Mouse (Mus musculus): ENCODE measurements at regions not wholly inside any gene's neighbourhood (a gene's known extent, or its start where the extent isn't known, plus 50 kb on each side); places are given as distances from the start of the nearest gene placed in this dataset.

DNA sequence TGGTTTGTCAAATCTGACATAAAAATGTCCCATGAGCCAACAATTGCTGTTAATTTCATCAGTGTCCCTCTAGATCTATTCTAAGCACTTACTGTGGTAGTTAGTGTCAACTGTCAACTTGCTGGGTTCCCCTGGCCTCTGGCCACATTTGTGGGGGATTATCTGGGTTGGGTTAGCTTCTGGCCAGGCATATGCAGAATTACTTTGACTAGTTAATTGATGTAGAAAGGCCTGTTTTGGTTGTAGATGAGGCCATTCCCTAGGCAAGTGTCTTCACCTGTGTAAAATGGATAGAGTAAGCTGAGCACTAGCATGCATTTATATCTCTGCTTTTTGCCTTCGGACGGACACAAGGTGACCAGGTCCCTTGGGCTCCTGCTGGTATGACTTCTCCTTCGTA lies 283.9 kb downstream of the 1810013L24Rik start:
- DNase-seq (ENCODE audit: low spot score) (no peak), ATAC-seq (ENCODE audit: low FRiP score) (no peak)
- no peaks in the 10 kb centered on the region for H3K9me3 ChIP-seq (ENCODE audit: control insufficient read depth, low read length)
- H3K27ac ChIP-seq (ENCODE audit: low read depth, low read length), result no peak overlapping the region
- no peak overlapping the region for H3K9ac ChIP-seq (ENCODE audit: low read depth, low read length)
- H3K27me3 ChIP-seq (ENCODE audit: control insufficient read depth, insufficient read depth, low read length), result no peaks in the 10 kb centered on the region
- WGBS, result 95% methylated on average over 3 of the region's 3 CpGs
- H3K36me3 ChIP-seq (ENCODE audit: control insufficient read depth, insufficient read depth, low read length), result no peaks in the 10 kb centered on the region
- no peak overlapping the region for H3K4me2 ChIP-seq (replicated peaks; ENCODE audit: low read depth, low read length)
- H3K4me1 ChIP-seq (replicated peaks; ENCODE audit: control insufficient read depth, insufficient read depth, low read length), result 0 out of 2 replicates have a peak, but pooled peaks cover 2% of the 10 kb centered on the region
- H3K4me3 ChIP-seq (ENCODE audit: low read depth, low read length), result no peak overlapping the region

DNA sequence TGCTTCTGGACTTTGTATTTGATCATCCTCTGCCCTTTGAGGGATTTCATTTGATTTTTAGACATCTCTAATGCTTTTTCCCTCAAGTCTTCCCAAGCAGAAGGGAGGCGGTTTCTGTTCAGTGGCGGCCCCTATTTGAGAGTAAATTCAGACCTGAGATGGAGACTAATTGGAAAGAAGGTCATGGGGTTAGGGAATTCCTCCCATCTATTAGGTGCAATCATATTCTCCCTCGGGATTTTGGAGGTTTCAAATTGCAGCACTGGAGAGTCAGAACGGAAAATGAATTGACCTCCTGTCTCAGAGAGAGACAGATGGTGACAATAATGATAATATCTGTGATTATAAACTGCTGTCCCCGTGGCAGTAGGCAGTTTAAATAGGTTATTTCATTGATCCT lies 285.6 kb downstream of the 1810013L24Rik start:
- Histone ChIP-seq H3K9me3 (ENCODE audit: control insufficient read depth, low read length) (no peaks in the 10 kb centered on the region), H3K4me1 (replicated peaks; ENCODE audit: control insufficient read depth, insufficient read depth, low read length) (0 out of 2 replicates have a peak, but pooled peaks cover 2% of the 10 kb centered on the region), H3K9ac (ENCODE audit: low read depth, low read length) (no peak overlapping the region), H3K36me3 (ENCODE audit: control insufficient read depth, insufficient read depth, low read length) (no peaks in the 10 kb centered on the region), H3K27me3 (ENCODE audit: control insufficient read depth, insufficient read depth, low read length) (no peaks in the 10 kb centered on the region), H3K4me2 (replicated peaks; ENCODE audit: low read depth, low read length) (no peak overlapping the region), H3K27ac (ENCODE audit: low read depth, low read length) (no peak overlapping the region), H3K4me3 (ENCODE audit: low read depth, low read length) (no peak overlapping the region)
- ATAC-seq (ENCODE audit: low FRiP score) (no peak), DNase-seq (ENCODE audit: low spot score) (peak; percentile 56)
- WGBS, result 40% methylated on average over 5 of the region's 5 CpGs

DNA sequence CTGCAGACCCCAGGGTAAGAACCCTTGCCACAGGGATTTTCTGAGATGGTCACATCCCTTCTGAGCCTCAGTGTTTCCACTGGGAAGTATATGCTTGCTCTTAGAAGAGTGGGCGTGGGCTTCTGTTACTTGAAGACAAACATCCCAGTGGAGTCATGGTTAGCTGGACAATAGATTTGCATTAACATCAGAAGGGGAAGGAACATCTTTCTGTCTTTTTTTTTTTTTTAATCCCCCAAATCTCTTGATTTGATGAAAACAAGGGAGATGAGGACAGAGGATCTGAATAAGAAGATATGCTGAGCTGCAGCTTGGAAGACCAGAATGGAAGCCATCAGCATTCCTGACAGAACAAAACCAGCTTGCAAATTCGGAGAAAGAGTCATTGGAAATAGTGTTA lies 291.7 kb downstream of the 1810013L24Rik start:
- Histone ChIP-seq H3K9me3 (ENCODE audit: control insufficient read depth, low read length) (no peaks in the 10 kb centered on the region), H3K27ac (ENCODE audit: low read depth, low read length) (no peak overlapping the region), H3K4me3 (ENCODE audit: low read depth, low read length) (no peak overlapping the region), H3K36me3 (ENCODE audit: control insufficient read depth, insufficient read depth, low read length) (no peaks in the 10 kb centered on the region), H3K4me1 (replicated peaks; ENCODE audit: control insufficient read depth, insufficient read depth, low read length) (0 out of 2 replicates have a peak, but pooled peaks cover 2% of the 10 kb centered on the region), H3K9ac (ENCODE audit: low read depth, low read length) (no peak overlapping the region), H3K4me2 (replicated peaks; ENCODE audit: low read depth, low read length) (no peak overlapping the region), H3K27me3 (ENCODE audit: control insufficient read depth, insufficient read depth, low read length) (no peaks in the 10 kb centered on the region)
- DNase-seq (ENCODE audit: low spot score) (no peak), ATAC-seq (ENCODE audit: low FRiP score) (no peak)
- WGBS, result 85% methylated on average over 2 of the region's 2 CpGs

DNA sequence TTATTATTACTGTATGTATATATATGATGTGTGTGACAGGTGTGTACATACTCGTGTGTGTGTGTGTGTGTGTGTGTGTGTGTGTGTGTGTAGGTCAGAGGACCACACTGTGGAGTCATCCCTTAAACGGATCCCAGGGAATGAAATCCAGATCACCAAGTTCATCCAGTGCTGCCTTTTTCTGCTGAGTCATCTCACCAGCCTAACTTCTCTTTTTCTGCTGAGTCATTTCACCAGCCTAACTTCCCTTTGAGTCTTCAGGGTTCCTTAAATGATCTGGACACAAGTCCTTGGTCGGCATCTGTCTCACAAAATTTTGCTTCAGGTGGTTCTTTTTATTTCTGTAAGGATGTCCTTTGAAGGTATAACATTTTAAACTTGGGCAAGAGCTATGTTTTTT lies 302.2 kb downstream of the 1810013L24Rik start:
- no peaks in the 10 kb centered on the region for H3K9me3 ChIP-seq (ENCODE audit: control insufficient read depth, low read length)
- H3K4me3 ChIP-seq (ENCODE audit: low read depth, low read length), result no peak overlapping the region
- H3K36me3 ChIP-seq (ENCODE audit: control insufficient read depth, insufficient read depth, low read length), result no peaks in the 10 kb centered on the region
- no peaks in the 10 kb centered on the region for H3K4me1 ChIP-seq (replicated peaks; ENCODE audit: control insufficient read depth, insufficient read depth, low read length)
- ATAC-seq (ENCODE audit: low FRiP score) (no peak), DNase-seq (ENCODE audit: low spot score) (no peak)
- no peak overlapping the region for H3K27ac ChIP-seq (ENCODE audit: low read depth, low read length)
- H3K4me2 ChIP-seq (replicated peaks; ENCODE audit: low read depth, low read length), result no peak overlapping the region
- 83% methylated on average over 3 of the region's 3 CpGs for WGBS
- no peak overlapping the region for H3K9ac ChIP-seq (ENCODE audit: low read depth, low read length)
- H3K27me3 ChIP-seq (ENCODE audit: control insufficient read depth, insufficient read depth, low read length), result no peaks in the 10 kb centered on the region

DNA sequence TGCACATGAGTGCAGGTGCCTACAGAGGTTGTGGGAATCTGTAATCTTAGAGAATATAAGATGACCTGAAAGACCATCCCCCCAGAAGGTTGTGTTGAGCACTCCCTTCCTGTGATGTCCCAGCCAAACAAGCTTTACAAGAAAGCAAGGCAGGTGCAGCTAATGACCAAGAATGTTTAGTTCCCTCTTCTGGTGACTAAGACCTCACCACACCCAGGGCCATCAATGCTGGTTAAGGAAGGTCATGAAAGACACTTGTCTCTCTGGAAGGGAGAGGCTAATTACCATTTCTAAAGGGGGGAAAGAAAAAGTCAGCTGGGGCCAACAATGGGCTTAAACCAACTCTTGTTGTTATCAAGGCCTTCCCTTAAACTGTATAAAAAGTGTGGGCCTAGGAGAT lies 302.9 kb downstream of the 1810013L24Rik start:
- H3K27me3 ChIP-seq (ENCODE audit: control insufficient read depth, insufficient read depth, low read length), result no peaks in the 10 kb centered on the region
- no peak overlapping the region for H3K9ac ChIP-seq (ENCODE audit: low read depth, low read length)
- no peaks in the 10 kb centered on the region for H3K36me3 ChIP-seq (ENCODE audit: control insufficient read depth, insufficient read depth, low read length)
- no peak overlapping the region for H3K4me3 ChIP-seq (ENCODE audit: low read depth, low read length)
- H3K9me3 ChIP-seq (ENCODE audit: control insufficient read depth, low read length), result no peaks in the 10 kb centered on the region
- no peaks in the 10 kb centered on the region for H3K4me1 ChIP-seq (replicated peaks; ENCODE audit: control insufficient read depth, insufficient read depth, low read length)
- no peak overlapping the region for H3K27ac ChIP-seq (ENCODE audit: low read depth, low read length)
- ATAC-seq (ENCODE audit: low FRiP score) (no peak), DNase-seq (ENCODE audit: low spot score) (no peak)
- no peak overlapping the region for H3K4me2 ChIP-seq (replicated peaks; ENCODE audit: low read depth, low read length)

DNA sequence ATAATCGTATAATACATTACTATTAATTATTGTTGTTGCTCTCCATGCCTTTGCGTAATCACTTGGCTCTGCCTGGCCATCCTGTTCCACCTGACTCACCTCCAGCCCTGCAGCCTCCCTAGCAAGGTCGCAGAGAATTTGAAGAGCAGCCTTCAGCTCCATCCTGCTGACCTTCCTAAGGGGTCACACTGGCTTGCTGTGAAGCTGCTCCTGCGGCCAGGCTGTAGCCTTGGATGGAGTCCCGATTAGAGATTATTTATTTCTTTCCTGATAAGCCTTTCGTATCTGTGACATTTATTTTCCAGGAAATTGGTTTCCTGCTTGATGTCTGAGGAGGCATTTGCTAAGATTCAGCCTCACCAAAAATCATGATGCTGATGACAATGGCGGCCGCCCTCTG lies 305.5 kb downstream of the 1810013L24Rik start:
- WGBS, result 86% methylated on average over 8 of the region's 8 CpGs
- Histone ChIP-seq H3K4me3 (ENCODE audit: low read depth, low read length) (no peak overlapping the region), H3K36me3 (ENCODE audit: control insufficient read depth, insufficient read depth, low read length) (no peaks in the 10 kb centered on the region), H3K4me2 (replicated peaks; ENCODE audit: low read depth, low read length) (no peak overlapping the region), H3K9me3 (ENCODE audit: control insufficient read depth, low read length) (no peaks in the 10 kb centered on the region), H3K4me1 (replicated peaks; ENCODE audit: control insufficient read depth, insufficient read depth, low read length) (no peaks in the 10 kb centered on the region), H3K27me3 (ENCODE audit: control insufficient read depth, insufficient read depth, low read length) (no peaks in the 10 kb centered on the region), H3K27ac (ENCODE audit: low read depth, low read length) (no peak overlapping the region), H3K9ac (ENCODE audit: low read depth, low read length) (no peak overlapping the region)
- no peak for DNase-seq (ENCODE audit: low spot score)
- no peak for ATAC-seq (ENCODE audit: low FRiP score)

DNA sequence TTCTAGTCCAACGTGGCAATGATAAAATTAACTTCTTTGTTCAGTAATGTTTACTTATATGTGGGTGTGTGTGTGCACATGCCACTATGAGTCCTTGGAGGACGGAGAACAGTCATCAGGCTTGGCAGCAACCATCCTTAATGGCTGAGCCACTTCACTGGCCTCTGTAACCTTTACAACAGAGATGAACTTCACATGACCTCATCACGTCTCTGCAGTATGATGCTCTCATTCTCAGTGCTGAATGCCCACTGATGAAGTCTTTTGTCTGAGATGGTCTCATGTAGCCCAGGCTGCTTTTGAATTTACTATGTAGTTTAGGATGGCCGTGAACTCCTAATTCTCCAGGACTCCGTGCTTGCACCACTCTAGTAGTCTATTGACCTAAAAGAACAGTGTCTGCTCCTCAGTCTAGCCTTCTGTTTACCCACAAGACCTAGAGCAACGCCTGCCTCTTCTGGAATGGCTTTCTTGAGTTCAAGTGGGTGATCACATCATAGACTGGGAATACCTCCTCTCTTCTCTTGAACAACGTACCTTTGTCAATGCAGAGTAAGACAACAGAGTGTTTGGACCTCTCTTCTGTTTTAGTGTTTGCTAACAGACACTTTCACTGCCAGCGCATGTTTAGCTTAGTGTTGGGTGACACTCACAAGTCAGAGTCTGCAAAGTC lies 308.8 kb downstream of the 1810013L24Rik start:
- DNase-seq (ENCODE audit: low spot score), result no peak
- WGBS, result 71% methylated on average over 8 of the region's 8 CpGs
- no peaks in the 10 kb centered on the region for H3K27me3 ChIP-seq (ENCODE audit: control insufficient read depth, insufficient read depth, low read length)
- no peak overlapping the region for H3K9ac ChIP-seq (ENCODE audit: low read depth, low read length)
- H3K4me3 ChIP-seq (ENCODE audit: low read depth, low read length), result no peak overlapping the region
- H3K9me3 ChIP-seq (ENCODE audit: control insufficient read depth, low read length), result no peaks in the 10 kb centered on the region
- no peak for ATAC-seq (ENCODE audit: low FRiP score)
- H3K36me3 ChIP-seq (ENCODE audit: control insufficient read depth, insufficient read depth, low read length), result no peaks in the 10 kb centered on the region
- no peak overlapping the region for H3K27ac ChIP-seq (ENCODE audit: low read depth, low read length)
- H3K4me2 ChIP-seq (replicated peaks; ENCODE audit: low read depth, low read length), result no peak overlapping the region
- H3K4me1 ChIP-seq (replicated peaks; ENCODE audit: control insufficient read depth, insufficient read depth, low read length), result no peaks in the 10 kb centered on the region

DNA sequence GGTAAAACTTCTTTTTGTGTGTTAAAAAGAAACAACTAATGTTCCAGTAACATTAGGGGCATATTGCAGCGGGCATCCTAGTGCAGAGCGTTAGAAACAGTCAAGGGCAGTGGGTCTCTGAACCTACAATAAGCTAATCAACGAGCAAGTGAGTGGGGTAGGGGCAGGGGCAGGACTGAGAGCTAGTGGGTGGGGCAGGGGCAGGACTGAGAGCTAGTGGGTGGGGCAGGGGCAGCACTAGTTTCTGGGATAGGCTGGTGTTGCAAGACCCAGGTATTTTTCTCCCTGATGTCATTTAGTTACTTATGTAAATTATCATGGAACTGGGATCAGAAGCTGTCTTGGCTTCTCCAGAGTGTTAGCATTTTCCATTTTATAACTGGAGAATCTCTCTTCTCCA lies 309.5 kb downstream of the 1810013L24Rik start:
- H3K9me3 ChIP-seq (ENCODE audit: control insufficient read depth, low read length), result no peaks in the 10 kb centered on the region
- ATAC-seq (ENCODE audit: low FRiP score) (no peak), DNase-seq (ENCODE audit: low spot score) (no peak)
- 79% methylated on average over 3 of the region's 3 CpGs for WGBS
- H3K27ac ChIP-seq (ENCODE audit: low read depth, low read length), result no peak overlapping the region
- H3K36me3 ChIP-seq (ENCODE audit: control insufficient read depth, insufficient read depth, low read length), result no peaks in the 10 kb centered on the region
- H3K4me3 ChIP-seq (ENCODE audit: low read depth, low read length), result no peak overlapping the region
- H3K27me3 ChIP-seq (ENCODE audit: control insufficient read depth, insufficient read depth, low read length), result no peaks in the 10 kb centered on the region
- no peaks in the 10 kb centered on the region for H3K4me1 ChIP-seq (replicated peaks; ENCODE audit: control insufficient read depth, insufficient read depth, low read length)
- no peak overlapping the region for H3K9ac ChIP-seq (ENCODE audit: low read depth, low read length)
- no peak overlapping the region for H3K4me2 ChIP-seq (replicated peaks; ENCODE audit: low read depth, low read length)

DNA sequence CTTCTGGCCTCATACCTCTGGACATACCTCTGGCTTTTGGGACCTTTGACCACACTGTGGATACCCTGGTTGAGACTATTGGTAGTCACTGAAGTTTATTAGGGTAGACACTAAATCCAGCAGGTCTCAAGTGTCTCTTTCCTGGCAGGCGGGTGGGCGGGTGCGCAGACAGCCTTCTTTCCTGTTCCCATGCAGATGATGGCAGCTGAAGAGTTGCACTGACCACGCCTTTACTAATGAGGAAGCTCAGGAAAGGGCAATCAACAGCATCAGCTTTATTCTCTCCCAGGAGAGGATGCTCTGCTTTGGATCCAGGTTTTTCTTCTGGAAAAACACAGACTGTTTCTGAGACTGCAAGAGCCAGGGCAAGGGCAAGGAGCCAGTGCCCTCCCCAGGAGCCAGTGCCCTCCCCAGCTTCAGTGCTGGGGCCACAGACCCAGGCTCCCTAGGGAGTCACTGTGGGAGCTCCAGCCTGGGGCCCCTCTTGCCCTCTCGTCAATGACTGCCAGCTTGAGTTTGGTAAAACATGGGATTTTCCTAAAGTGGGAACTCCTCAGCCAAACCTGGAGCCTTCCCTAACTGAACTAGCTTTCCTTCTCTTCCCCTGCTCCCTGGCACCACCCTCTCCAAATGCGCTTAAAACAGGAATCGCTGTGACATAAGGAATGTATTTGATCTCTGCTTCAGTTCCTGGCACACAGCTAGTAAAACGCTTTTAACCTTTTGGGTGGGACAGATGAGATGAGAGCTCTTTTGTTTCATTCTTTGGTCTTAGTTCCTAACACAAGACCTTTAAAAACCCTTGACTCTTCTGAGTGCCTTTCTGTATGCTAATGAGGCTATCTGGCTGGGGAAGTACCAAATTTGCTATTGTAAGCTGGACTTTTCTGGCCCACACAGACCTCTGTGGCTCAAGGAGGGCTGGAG lies 319.6 kb downstream of the 1810013L24Rik start:
- H3K9ac ChIP-seq (ENCODE audit: low read depth, low read length), result no peak overlapping the region
- ATAC-seq (ENCODE audit: low FRiP score) (no peak), DNase-seq (ENCODE audit: low spot score) (peak; percentile 4)
- 57% methylated on average over 8 of the region's 8 CpGs for WGBS
- H3K36me3 ChIP-seq (ENCODE audit: control insufficient read depth, insufficient read depth, low read length), result no peaks in the 10 kb centered on the region
- H3K9me3 ChIP-seq (ENCODE audit: control insufficient read depth, low read length), result no peaks in the 10 kb centered on the region
- no peaks in the 10 kb centered on the region for H3K27me3 ChIP-seq (ENCODE audit: control insufficient read depth, insufficient read depth, low read length)
- H3K4me2 ChIP-seq (replicated peaks; ENCODE audit: low read depth, low read length), result no peak overlapping the region
- no peaks in the 10 kb centered on the region for H3K4me1 ChIP-seq (replicated peaks; ENCODE audit: control insufficient read depth, insufficient read depth, low read length)
- H3K4me3 ChIP-seq (ENCODE audit: low read depth, low read length), result no peak overlapping the region
- no peak overlapping the region for H3K27ac ChIP-seq (ENCODE audit: low read depth, low read length)

Data from hindbrain, embryonic 11.5 days (tissue).